11 mouse cellular contexts compared by ENCODE assay signal in genomic region chr5:24709962-24710361, GRCm38 (mm10). TPM values are rescaled to one million over a fixed set of nuclear protein-coding genes. Genes with fewer than 3 reads are reported as not detected.
DNase-seq lines count a peak whose midpoint lies in the region; ATAC-seq and TF ChIP-seq lines count a peak whose summit lies in the region.
"Had no signal": no experiment of that assay in that cellular context is flagged by ENCODE, and none has a peak within 500 bp of the region (broad histone marks: within the 10 kb centered on the region; RNA-seq: fewer than 3 reads in every experiment).

No protein-coding gene starts in this region.

- no peak overlapping the region for H3K9ac ChIP-seq in heart, embryonic 12.5 days
- no peak overlapping the region for H3K9ac ChIP-seq in liver, postnatal 0 days (replicated peaks)
- no peak overlapping the region for H3K9ac ChIP-seq in liver, embryonic 14.5 days (replicated peaks)

- 0 out of 2 replicates have a peak, but pooled peaks cover 7% of the 10 kb centered on the region for H3K9me3 ChIP-seq in heart, embryonic 12.5 days (replicated peaks)
- no peaks in the 10 kb centered on the region for H3K9me3 ChIP-seq in liver, postnatal 0 days (ENCODE audit: low read length)
- no peaks in the 10 kb centered on the region for H3K9me3 ChIP-seq in liver, embryonic 14.5 days (ENCODE audit: control insufficient read depth, low read length)

- no peaks in the 10 kb centered on the region for H3K27me3 ChIP-seq in heart, embryonic 12.5 days (replicated peaks)
- no peaks in the 10 kb centered on the region for H3K27me3 ChIP-seq in liver, postnatal 0 days (ENCODE audit: insufficient read depth, low read length)
- no peaks in the 10 kb centered on the region for H3K27me3 ChIP-seq in liver, embryonic 14.5 days (ENCODE audit: control insufficient read depth, insufficient read depth, low read length)

- H3K27ac ChIP-seq in heart, embryonic 12.5 days (ENCODE audit: poor library complexity, severe bottlenecking) = no peak overlapping the region
- H3K27ac ChIP-seq in liver, postnatal 0 days (ENCODE audit: low read depth) = no peak overlapping the region
- H3K27ac ChIP-seq in liver, embryonic 14.5 days = no peak overlapping the region

- H3K4me1 ChIP-seq in heart, embryonic 12.5 days (replicated peaks) = no peaks in the 10 kb centered on the region
- H3K4me1 ChIP-seq in liver, postnatal 0 days (ENCODE audit: insufficient read depth) = no peaks in the 10 kb centered on the region
- H3K4me1 ChIP-seq in liver, embryonic 14.5 days (replicated peaks; ENCODE audit: control insufficient read depth in 2 of 2, insufficient read depth in 2 of 2, low read length in 1 of 2) = 0 out of 4 replicates have a peak, but pooled peaks cover 0 to 3% of the 10 kb centered on the region in 2 experiments

- WGBS in heart, embryonic 12.5 days = 79% methylated on average over 2 of the region's 2 CpGs
- WGBS in liver, postnatal 0 days (ENCODE audit: insufficient replicate concordance) = 86% methylated on average over 2 of the region's 2 CpGs
- WGBS in liver, embryonic 14.5 days (ENCODE audit: insufficient replicate concordance) = 56% methylated on average over 2 of the region's 2 CpGs

- TF ChIP-seq EP300 in liver, postnatal 0 days (IDR thresholded peaks at IDR 0.05; ENCODE audit: low read depth) = no peak
- TF ChIP-seq EP300 in liver, embryonic 14.5 days (IDR thresholded peaks at IDR 0.05; ENCODE audit: low read depth) = no peak

- H3K36me3 ChIP-seq in heart, embryonic 12.5 days = peaks cover 78% of the 10 kb centered on the region
- H3K36me3 ChIP-seq in liver, postnatal 0 days (replicated peaks; ENCODE audit: insufficient read depth, low read length) = peaks cover 58% of the 10 kb centered on the region
- peaks cover 2% of the 10 kb centered on the region; the same call in 1 of the 2 replicates for H3K36me3 ChIP-seq in liver, embryonic 14.5 days (replicated peaks; ENCODE audit: control insufficient read depth, insufficient read depth, low read depth)

- peak; percentile 94 for DNase-seq in heart, adult 11 months
- DNase-seq in liver = peak; percentile 17
- no peak for DNase-seq in liver, postnatal 0 days
- DNase-seq in brain, adult 2 months (ENCODE audit: low read depth, low spot score) = peak; percentile 53
- DNase-seq in liver, embryonic 14.5 days (ENCODE audit: low read depth in 3 of 3, low spot score in 3 of 3) = no peak
- no peak for DNase-seq in left cerebral cortex, adult 18-20 months (ENCODE audit: low spot score in 2 of 2)
- DNase-seq in urinary bladder, adult 2 months (ENCODE audit: low spot score) = no peak
- DNase-seq: thymus, postnatal 36 days had no signal

- H3K4me2 ChIP-seq in heart, embryonic 12.5 days = no peak overlapping the region
- H3K4me2 ChIP-seq in liver, postnatal 0 days (ENCODE audit: low read depth, low read length) = no peak overlapping the region
- no peak overlapping the region for H3K4me2 ChIP-seq in liver, embryonic 14.5 days (ENCODE audit: low read depth)

- no peak for TF ChIP-seq CTCF in liver, postnatal 0 days (IDR thresholded peaks at IDR 0.05; ENCODE audit: low read depth)
- no peak for TF ChIP-seq CTCF in liver, embryonic 14.5 days (IDR thresholded peaks at IDR 0.05; ENCODE audit: low read depth)

- ATAC-seq in heart, embryonic 12.5 days (ENCODE audit: insufficient number of reproducible peaks, low FRiP score) = no peak
- ATAC-seq in liver, postnatal 0 days = no peak
- ATAC-seq in liver, embryonic 14.5 days (ENCODE audit: insufficient read depth) = peak; percentile 28; the same call in 1 of the 2 replicates

- no peak overlapping the region for H3K4me3 ChIP-seq in heart, embryonic 12.5 days
- no peak overlapping the region for H3K4me3 ChIP-seq in liver, postnatal 0 days (ENCODE audit: low read depth, low read length)
- H3K4me3 ChIP-seq in liver, embryonic 14.5 days (ENCODE audit: insufficient read depth in 1 of 2, low read depth in 2 of 2, low read length in 2 of 2) = no peak overlapping the region
- H3K4me3 ChIP-seq: erythroblast, embryonic 14.5 days had no signal

RNA-seq across cellular contexts. Expression of gene Wdr86, which starts 20.6 kb away (rescaled TPM):
- polyA plus RNA-seq in heart, embryonic 12.5 days (2016; fragmentation: Nextera tagmentation; extraction: Ambion mirVana) = 7.9 and 9.3 TPM in 2 replicates
- 1.4 and 1.6 TPM in 2 replicates for polyA plus RNA-seq in liver, postnatal 0 days (2015; fragmentation: Nextera tagmentation; extraction: Ambion mirVana)
- 1.4 TPM in 2 replicates for polyA plus RNA-seq in liver, embryonic 14.5 days (2012; rRNA removed)
- polyA plus RNA-seq in liver, embryonic 14.5 days (2014; fragmentation: Nextera tagmentation; extraction: Ambion mirVana) = 1.1 and 1.5 TPM in 2 replicates
- total RNA-seq in left cerebral cortex, adult 18-20 months (2021) = 1 to 10 TPM in 1 of 2 experiments, under 1 TPM in 1; 0.56 to 1.0 TPM
- 0.62 and 0.98 TPM in 2 replicates for polyA plus RNA-seq in urinary bladder, adult 2 months (2012; rRNA removed)
- total RNA-seq: monocyte, adult 5-6 weeks had no signal
- polyA plus RNA-seq: erythroblast, embryonic 14.5 days had no signal

RNA-seq across cellular contexts. Expression of gene Nub1, which starts 24.6 kb away (rescaled TPM):
- 29.5 and 31.9 TPM in 2 replicates for polyA plus RNA-seq in heart, embryonic 12.5 days (2016; fragmentation: Nextera tagmentation; extraction: Ambion mirVana)
- 12.0 and 12.5 TPM in 2 replicates for polyA plus RNA-seq in liver, postnatal 0 days (2015; fragmentation: Nextera tagmentation; extraction: Ambion mirVana)
- polyA plus RNA-seq in liver, embryonic 14.5 days (2012; rRNA removed) = 6.7 and 10.8 TPM in 2 replicates
- polyA plus RNA-seq in liver, embryonic 14.5 days (2014; fragmentation: Nextera tagmentation; extraction: Ambion mirVana) = 10.5 and 11.9 TPM in 2 replicates
- total RNA-seq in left cerebral cortex, adult 18-20 months (2021) = 10 to 100 TPM; 78.7 to 84.1 TPM
- 47.3 and 58.5 TPM in 2 replicates for polyA plus RNA-seq in urinary bladder, adult 2 months (2012; rRNA removed)

RNA-seq across cellular contexts. Expression of gene Crygn, which starts 47.8 kb away (rescaled TPM):
- 0.51 and 2.7 TPM in 2 replicates for polyA plus RNA-seq in heart, embryonic 12.5 days (2016; fragmentation: Nextera tagmentation; extraction: Ambion mirVana)
- 1.4 and 1.6 TPM in 2 replicates for polyA plus RNA-seq in liver, postnatal 0 days (2015; fragmentation: Nextera tagmentation; extraction: Ambion mirVana)
- polyA plus RNA-seq in liver, embryonic 14.5 days (2012; rRNA removed) = 0.06 TPM in 1 of 2 replicates, not detected in the other
- 1.2 TPM in 1 of 2 replicates, not detected in the other for polyA plus RNA-seq in liver, embryonic 14.5 days (2014; fragmentation: Nextera tagmentation; extraction: Ambion mirVana)
- not detected for total RNA-seq in left cerebral cortex, adult 18-20 months (2021)
- polyA plus RNA-seq in urinary bladder, adult 2 months (2012; rRNA removed) = 3.0 TPM in 1 of 2 replicates, not detected in the other
- total RNA-seq: monocyte, adult 5-6 weeks had no signal
- polyA plus RNA-seq: erythroblast, embryonic 14.5 days had no signal

Comparison
In these comparisons a context has a peak if more than half of its experiments do, and no peak if none do; other contexts are left out.
1. DNase-seq: peak in heart, adult 11 months (single experiment), liver (single experiment) and brain, adult 2 months (single experiment); none in liver, postnatal 0 days (single experiment), liver, embryonic 14.5 days (0 of 3), left cerebral cortex, adult 18-20 months (0 of 2) and urinary bladder, adult 2 months (single experiment).